Mouse (Mus musculus): Measurements from ENCODE around the gene Dgcr8. TPM values are rescaled to one million over a fixed set of nuclear protein-coding genes. Genes with fewer than 3 reads are reported as not detected.
"Not testable (repeated sequence)": the region's sequence is repeated elsewhere in the genome, so short reads cannot be mapped to it uniquely, and the experiment has no call there.

The Dgcr8 gene
- 34.2 and 35.0 TPM in 2 replicates for polyA plus RNA-seq (2016; fragmentation: Nextera tagmentation; extraction: Ambion mirVana)

- no peaks in the 10 kb centered on the region for H3K9me3 ChIP-seq (replicated peaks)
- ATAC-seq (ENCODE audit: low FRiP score) = peak; percentile 99
- under 1% methylated on average over 58 of the region's 71 CpGs for WGBS
- H3K9ac ChIP-seq = peak within 1 kb of the TSS; percentile 96
- peaks cover 29% of the 10 kb centered on the region for H3K4me1 ChIP-seq
- H3K36me3 ChIP-seq = peaks cover 13% of the 10 kb centered on the region
- H3K27me3 ChIP-seq = no peaks in the 10 kb centered on the region
- H3K4me3 ChIP-seq = peak within 1 kb of the TSS; percentile 98
- peak within 1 kb of the TSS; percentile 87 for H3K27ac ChIP-seq
- peak within 1 kb of the TSS; percentile 96 for H3K4me2 ChIP-seq (replicated peaks)
Measured at GRCm38 (mm10) chr16:18289067-18289588, at the start of gene Dgcr8. TSS of gene Dgcr8 (minus strand) at chr16:18289246.

DNA sequence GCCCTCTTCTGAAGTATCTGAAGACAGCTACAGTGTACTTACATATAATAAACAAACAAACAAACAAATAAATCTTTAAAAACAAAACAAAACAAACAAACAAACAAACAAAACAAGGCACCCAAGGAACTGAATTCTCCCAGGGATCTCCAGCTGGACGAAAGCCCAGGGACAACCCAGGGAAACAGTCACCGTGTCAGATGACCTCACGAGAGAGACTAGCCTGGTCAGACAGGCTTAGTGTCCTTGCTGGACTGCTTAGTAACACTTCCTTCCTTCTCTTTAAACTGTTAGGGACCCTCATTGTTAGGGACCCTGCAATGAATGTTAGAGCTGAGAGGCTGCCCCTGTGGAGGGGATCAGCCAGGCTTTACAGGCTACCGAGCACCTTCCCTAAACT lies 48.2 kb upstream of the Dgcr8 start:
- no peak overlapping the region for H3K4me3 ChIP-seq
- no peaks in the 10 kb centered on the region for H3K9me3 ChIP-seq (replicated peaks)
- H3K4me2 ChIP-seq (replicated peaks) = no peak overlapping the region
- H3K36me3 ChIP-seq = peaks cover 13% of the 10 kb centered on the region
- no peaks in the 10 kb centered on the region for H3K27me3 ChIP-seq
- ATAC-seq (ENCODE audit: low FRiP score) = no peak
- H3K4me1 ChIP-seq = peaks cover 12% of the 10 kb centered on the region
- no peak overlapping the region for H3K27ac ChIP-seq
- WGBS = 85% methylated on average over 4 of the region's 4 CpGs
- no peak overlapping the region for H3K9ac ChIP-seq

GRCm38 (mm10) chr16:18335981-18336380 lies 46.9 kb upstream of the Dgcr8 start:
- WGBS = 97% methylated on average over 3 of the region's 3 CpGs
- no peaks in the 10 kb centered on the region for H3K9me3 ChIP-seq (replicated peaks)
- H3K27me3 ChIP-seq = no peaks in the 10 kb centered on the region
- H3K9ac ChIP-seq = no peak overlapping the region
- no peak overlapping the region for H3K27ac ChIP-seq
- no peak overlapping the region for H3K4me3 ChIP-seq
- ATAC-seq (ENCODE audit: low FRiP score) = no peak
- peaks cover 17% of the 10 kb centered on the region for H3K36me3 ChIP-seq
- no peak overlapping the region for H3K4me2 ChIP-seq (replicated peaks)
- H3K4me1 ChIP-seq = peaks cover 10% of the 10 kb centered on the region; the same call in 1 of the 2 replicates

DNA sequence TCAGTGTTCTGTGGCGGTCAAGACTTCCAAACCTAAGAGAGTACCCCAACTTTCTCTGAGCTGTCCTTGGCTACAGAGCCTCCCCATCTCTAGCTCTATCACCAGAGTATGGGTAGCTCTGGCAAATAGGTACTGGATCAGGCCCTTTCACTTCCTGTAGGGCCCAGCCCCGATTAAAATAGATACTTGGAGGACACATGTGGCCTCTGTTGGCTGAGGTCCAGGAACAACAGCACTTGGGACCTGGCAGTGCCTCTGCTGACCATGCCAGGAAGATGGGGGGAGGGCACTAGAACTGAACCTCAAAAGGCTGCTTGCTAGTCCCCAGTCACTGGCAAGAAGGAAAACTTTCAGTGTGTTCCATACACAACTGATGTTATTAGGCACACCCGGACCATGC lies 44.9 kb upstream of the Dgcr8 start:
- Histone ChIP-seq H3K4me2 (replicated peaks) (no peak overlapping the region), H3K9me3 (replicated peaks) (no peaks in the 10 kb centered on the region), H3K27me3 (no peaks in the 10 kb centered on the region), H3K27ac (no peak overlapping the region), H3K4me1 (no peaks in the 10 kb centered on the region), H3K36me3 (peaks cover 17% of the 10 kb centered on the region), H3K4me3 (no peak overlapping the region), H3K9ac (no peak overlapping the region)
- WGBS = 90% methylated on average over 3 of the region's 3 CpGs
- ATAC-seq (ENCODE audit: low FRiP score) = no peak

DNA sequence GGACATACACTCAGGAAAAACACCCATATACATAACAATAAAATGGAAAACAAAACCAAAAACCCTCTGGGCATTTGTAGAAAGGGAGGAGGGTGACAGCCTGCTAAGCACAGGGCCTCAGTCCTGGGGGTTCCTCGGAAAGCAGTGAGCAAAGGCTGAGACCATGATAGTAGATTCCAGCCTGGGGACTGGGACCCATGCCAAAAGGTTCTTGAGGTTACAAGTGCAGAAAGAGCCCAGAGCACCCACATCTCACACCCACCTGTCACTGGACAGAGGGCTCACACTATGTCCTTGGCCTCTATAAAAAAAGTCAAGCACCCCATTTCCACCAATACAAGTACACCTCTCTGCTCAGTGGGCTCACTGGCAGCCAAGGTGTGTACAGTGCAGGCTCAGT lies 39.5 kb upstream of the Dgcr8 start:
- H3K9me3 ChIP-seq (replicated peaks) = no peaks in the 10 kb centered on the region
- H3K36me3 ChIP-seq = peaks cover 16% of the 10 kb centered on the region
- no peak for ATAC-seq (ENCODE audit: low FRiP score)
- H3K9ac ChIP-seq = no peak overlapping the region
- no peaks in the 10 kb centered on the region for H3K27me3 ChIP-seq
- 82% methylated on average over 1 of the region's 1 CpGs for WGBS
- no peak overlapping the region for H3K4me3 ChIP-seq
- H3K27ac ChIP-seq = no peak overlapping the region
- H3K4me1 ChIP-seq = no peaks in the 10 kb centered on the region
- no peak overlapping the region for H3K4me2 ChIP-seq (replicated peaks)

GRCm38 (mm10) chr16:18327936-18328335 lies 38.9 kb upstream of the Dgcr8 start:
- ATAC-seq (ENCODE audit: low FRiP score) = no peak

GRCm38 (mm10) chr16:18325741-18326140 lies 36.7 kb upstream of the Dgcr8 start:
- Histone ChIP-seq H3K4me3 (no peak overlapping the region), H3K9me3 (replicated peaks) (no peaks in the 10 kb centered on the region), H3K27ac (no peak overlapping the region), H3K4me1 (no peaks in the 10 kb centered on the region), H3K9ac (no peak overlapping the region), H3K27me3 (no peaks in the 10 kb centered on the region), H3K4me2 (replicated peaks) (no peak overlapping the region), H3K36me3 (peaks cover 18% of the 10 kb centered on the region)
- WGBS = 80% methylated on average over 4 of the region's 4 CpGs
- no peak for ATAC-seq (ENCODE audit: low FRiP score)

More at GRCm38 (mm10) chr16:18327936-18328335, 38.9 kb upstream of the Dgcr8 start:
- no peak overlapping the region for H3K4me3 ChIP-seq
- peaks cover 11% of the 10 kb centered on the region for H3K36me3 ChIP-seq
- H3K27ac ChIP-seq = no peak overlapping the region
- WGBS = 91% methylated on average over 9 of the region's 9 CpGs
- no peaks in the 10 kb centered on the region for H3K9me3 ChIP-seq (replicated peaks)
- no peak overlapping the region for H3K9ac ChIP-seq
- H3K4me1 ChIP-seq = no peaks in the 10 kb centered on the region
- H3K4me2 ChIP-seq (replicated peaks) = no peak overlapping the region
- no peaks in the 10 kb centered on the region for H3K27me3 ChIP-seq

DNA sequence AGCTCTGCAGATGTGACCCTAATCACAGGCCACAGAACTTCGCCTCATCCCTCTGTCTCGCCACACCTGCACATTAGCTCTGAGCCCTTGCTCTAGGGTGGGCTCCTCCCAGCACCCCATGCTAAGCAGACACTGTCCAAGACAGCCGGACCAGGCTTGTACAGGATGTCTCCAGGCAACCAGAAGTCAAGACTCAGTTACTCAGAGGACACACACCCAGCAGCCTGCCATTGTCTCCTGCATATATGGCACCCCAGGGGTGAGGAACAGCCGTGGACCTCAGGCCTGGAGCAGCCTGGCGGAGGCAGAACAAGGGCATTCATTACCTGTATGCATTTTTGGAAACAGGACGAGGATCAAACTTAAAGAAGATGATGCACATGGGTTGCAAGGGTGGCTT lies 35.0 kb upstream of the Dgcr8 start:
- Histone ChIP-seq H3K4me2 (replicated peaks) (no peak overlapping the region), H3K9ac (no peak overlapping the region), H3K27me3 (no peaks in the 10 kb centered on the region), H3K4me1 (no peaks in the 10 kb centered on the region), H3K36me3 (peaks cover 21% of the 10 kb centered on the region), H3K27ac (no peak overlapping the region), H3K9me3 (replicated peaks) (no peaks in the 10 kb centered on the region), H3K4me3 (no peak overlapping the region)
- ATAC-seq (ENCODE audit: low FRiP score) = no peak
- WGBS = 75% methylated on average over 6 of the region's 6 CpGs

DNA sequence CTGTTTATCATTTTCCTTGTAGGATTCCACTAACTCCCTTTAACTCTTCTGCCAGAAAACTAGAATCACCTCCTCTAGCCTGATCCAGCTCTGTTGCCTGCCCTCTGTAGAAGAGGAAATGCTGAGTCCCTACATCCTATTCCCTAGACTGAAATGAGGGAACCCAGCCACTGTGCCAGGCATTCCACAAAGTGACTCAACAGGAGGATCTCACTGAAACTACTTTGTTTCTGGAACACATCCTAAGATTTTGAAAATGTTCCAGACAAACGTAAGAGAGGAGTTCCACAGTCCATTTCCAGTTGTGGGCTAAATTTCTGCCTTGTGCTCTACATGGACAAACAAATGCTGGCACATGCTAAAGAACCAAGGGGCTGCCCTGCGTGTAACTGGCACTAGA lies 34.4 kb upstream of the Dgcr8 start:
- H3K27ac ChIP-seq = no peak overlapping the region
- H3K4me1 ChIP-seq = no peaks in the 10 kb centered on the region
- H3K4me2 ChIP-seq (replicated peaks) = no peak overlapping the region
- WGBS = 91% methylated on average over 2 of the region's 2 CpGs
- H3K4me3 ChIP-seq = no peak overlapping the region
- no peaks in the 10 kb centered on the region for H3K27me3 ChIP-seq
- no peaks in the 10 kb centered on the region for H3K9me3 ChIP-seq (replicated peaks)
- no peak for ATAC-seq (ENCODE audit: low FRiP score)
- H3K9ac ChIP-seq = no peak overlapping the region
- peaks cover 23% of the 10 kb centered on the region for H3K36me3 ChIP-seq

DNA sequence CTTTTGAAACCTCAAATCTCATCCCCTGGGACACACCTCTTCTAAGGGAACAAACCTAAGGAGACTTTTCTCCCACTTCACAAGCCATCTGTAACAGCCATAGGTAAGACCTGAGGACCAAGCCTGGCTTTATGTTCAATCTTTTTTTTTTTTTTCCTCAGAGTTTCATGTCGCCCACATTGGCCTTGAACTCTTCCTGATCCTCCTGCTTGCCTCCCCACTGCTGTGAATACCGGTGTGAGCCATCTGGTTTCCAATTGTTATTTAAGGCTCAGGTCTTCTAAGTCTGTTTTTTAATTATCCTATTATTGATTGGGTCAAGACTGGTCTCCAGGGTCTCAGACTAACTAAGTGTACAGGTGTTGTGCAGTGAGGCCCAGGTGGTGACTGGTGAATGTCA lies 32.4 kb upstream of the Dgcr8 start:
- no peak overlapping the region for H3K4me2 ChIP-seq (replicated peaks)
- H3K27ac ChIP-seq = no peak overlapping the region
- H3K36me3 ChIP-seq = peaks cover 28% of the 10 kb centered on the region
- ATAC-seq (ENCODE audit: low FRiP score) = no peak
- no peak overlapping the region for H3K9ac ChIP-seq
- no peaks in the 10 kb centered on the region for H3K27me3 ChIP-seq
- H3K4me1 ChIP-seq = no peaks in the 10 kb centered on the region
- WGBS = 79% methylated on average over 2 of the region's 2 CpGs
- no peaks in the 10 kb centered on the region for H3K9me3 ChIP-seq (replicated peaks)
- H3K4me3 ChIP-seq = no peak overlapping the region

GRCm38 (mm10) chr16:18318992-18319391 lies 29.9 kb upstream of the Dgcr8 start:
- no peaks in the 10 kb centered on the region for H3K4me1 ChIP-seq
- H3K4me2 ChIP-seq (replicated peaks) = no peak overlapping the region
- H3K27me3 ChIP-seq = no peaks in the 10 kb centered on the region
- ATAC-seq (ENCODE audit: low FRiP score) = no peak
- no peaks in the 10 kb centered on the region for H3K9me3 ChIP-seq (replicated peaks)
- 83% methylated on average over 3 of the region's 3 CpGs for WGBS
- no peak overlapping the region for H3K9ac ChIP-seq
- H3K4me3 ChIP-seq = no peak overlapping the region
- peaks cover 27% of the 10 kb centered on the region for H3K36me3 ChIP-seq
- no peak overlapping the region for H3K27ac ChIP-seq

GRCm38 (mm10) chr16:18308159-18308558 lies 19.1 kb upstream of the Dgcr8 start:
- Histone ChIP-seq H3K4me3 (no peak overlapping the region), H3K27ac (no peak overlapping the region), H3K9ac (no peak overlapping the region), H3K27me3 (no peaks in the 10 kb centered on the region), H3K4me2 (replicated peaks) (no peak overlapping the region), H3K4me1 (no peaks in the 10 kb centered on the region), H3K36me3 (peaks cover 42% of the 10 kb centered on the region), H3K9me3 (replicated peaks) (no peaks in the 10 kb centered on the region)
- WGBS = 96% methylated on average over 1 of the region's 1 CpGs
- no peak for ATAC-seq (ENCODE audit: low FRiP score)

DNA sequence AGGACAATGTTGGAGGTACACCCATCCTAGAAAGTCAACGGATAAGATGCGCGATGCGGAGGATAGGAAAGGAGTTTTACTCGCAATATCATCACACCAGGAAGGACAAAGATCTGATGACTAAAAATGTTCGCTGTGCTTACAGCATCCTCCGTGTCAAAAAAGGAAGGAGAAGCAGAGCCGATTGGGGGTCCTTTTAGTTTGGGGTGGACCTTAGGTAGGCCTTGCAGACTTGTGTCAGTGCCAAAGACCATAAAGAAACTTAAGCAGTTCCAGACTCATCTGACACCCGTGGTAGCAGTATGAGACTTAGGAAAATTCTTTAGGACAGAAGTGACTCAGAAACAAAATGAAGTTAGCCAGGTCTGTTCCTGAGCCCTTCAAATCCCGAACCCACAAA lies 568 bp upstream of the Dgcr8 start:
- Histone ChIP-seq H3K4me1 (peaks cover 29% of the 10 kb centered on the region), H3K27ac (peak overlapping the region; percentile 87; the same call in 1 of the 2 replicates), H3K4me2 (replicated peaks) (peak overlapping the region; percentile 42), H3K9ac (peak overlapping the region; percentile 96; the same call in 1 of the 2 replicates), H3K4me3 (peak overlapping the region; percentile 98)
- not testable (repeated sequence) for H3K9me3 ChIP-seq (replicated peaks); H3K27me3 ChIP-seq; H3K36me3 ChIP-seq; ATAC-seq (ENCODE audit: low FRiP score)
- 5% methylated on average over 10 of the region's 10 CpGs for WGBS
